Mouse (Mus musculus): Measurements from ENCODE around the gene Reps1.

DNA sequence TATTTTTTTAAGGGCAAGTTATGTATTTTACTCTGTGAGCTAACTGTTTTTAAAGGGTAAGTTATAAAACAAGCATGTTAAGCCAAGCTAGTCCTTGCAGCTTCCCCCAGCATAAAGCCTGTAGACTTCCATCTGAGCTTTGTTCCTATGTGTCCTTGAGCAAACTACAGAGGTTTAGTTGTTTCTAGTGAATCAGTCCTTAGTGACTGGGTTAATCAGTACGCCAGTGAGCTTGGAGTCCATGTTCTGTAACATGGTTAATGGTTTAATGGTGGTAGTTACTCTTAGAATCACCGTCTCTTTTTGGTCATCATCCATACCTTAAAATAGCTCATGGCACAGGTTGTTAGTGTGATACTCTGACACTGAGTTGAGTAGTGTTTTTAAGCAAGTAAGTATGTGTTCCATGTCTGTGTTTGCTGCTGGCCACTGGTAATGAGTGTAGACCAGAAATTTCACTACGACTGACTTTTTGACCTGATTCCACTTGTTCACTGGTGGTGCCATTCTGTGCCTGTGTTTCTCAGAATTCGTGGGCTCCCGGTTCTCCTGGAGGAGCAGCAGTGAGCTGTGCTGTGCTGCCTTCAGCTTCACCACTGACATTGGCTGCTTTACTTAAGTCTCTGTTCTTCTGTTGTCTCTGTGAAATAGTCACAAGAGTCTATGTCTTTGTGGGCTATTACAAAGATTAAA is 18.9 kb downstream of the Reps1 start:
- no peak for TF ChIP-seq FLI1 (IDR thresholded peaks at IDR 0.05; ENCODE audit: low read length)
- no peak for TF ChIP-seq GATA1 (IDR thresholded peaks at IDR 0.05; ENCODE audit: borderline replicate concordance, low read length)
